Mouse (Mus musculus) ES-E14 (cell line): Measurements from ENCODE around the gene Otud7a. TPM values are rescaled to one million over a fixed set of nuclear protein-coding genes. Genes with fewer than 3 reads are reported as not detected.

Experiments
- DNase-seq: peaks from one replicate; pipeline ENCODE4 v3.0.0-alpha.2; 2013; ENCODE audit warnings: low read depth, low spot score
- H3K27ac ChIP-seq: 2 replicates; pipeline ENCODE4 v1.5.1; 2012; ENCODE audit warnings: low read depth, mild to moderate bottlenecking, low read length, moderate library complexity, mixed read lengths; ENCODE audit not compliant: poor library complexity, insufficient read depth, severe bottlenecking
- H3K36me3 ChIP-seq: 2 replicates; pipeline ENCODE4 v1.6.1; 2012; ENCODE audit warnings: mild to moderate bottlenecking, low read length, moderate library complexity, mixed read lengths; ENCODE audit not compliant: control insufficient read depth, poor library complexity, insufficient read depth, severe bottlenecking
- H3K4me1 ChIP-seq, 2 experiments: fragments of 150-350 bp in 1 of 2; sonication (generic) in 1 of 2; 2 replicates each; pipeline ENCODE4 v1.6.1; 2012; ENCODE audit warnings: low read length in 2 of 2, mild to moderate bottlenecking in 1 of 2, mixed read lengths in 1 of 2; ENCODE audit not compliant: control insufficient read depth in 2 of 2, insufficient read depth in 2 of 2, poor library complexity in 1 of 2
- H3K4me3 ChIP-seq, 2 experiments: fragments of 150-350 bp in 1 of 2; sonication (generic) in 1 of 2; 2 replicates each; pipeline ENCODE4 v1.5.1; 2012; ENCODE audit warnings: low read length in 2 of 2, low read depth in 1 of 2, mild to moderate bottlenecking in 1 of 2, mixed read lengths in 1 of 2; ENCODE audit not compliant: insufficient read depth in 1 of 2, poor library complexity in 1 of 2, severe bottlenecking in 1 of 2
- H3K9ac ChIP-seq: 2 replicates; pipeline ENCODE4 v1.6.1; 2012; ENCODE audit warnings: low read depth, mild to moderate bottlenecking, low read length, mixed read lengths; ENCODE audit not compliant: poor library complexity, insufficient read depth, severe bottlenecking
- H3K9me3 ChIP-seq: fragments of 150-350 bp; sonication (generic); 2 replicates; pipeline ENCODE4 v1.6.1; 2012; ENCODE audit warnings: low read depth, mild to moderate bottlenecking, low read length; ENCODE audit not compliant: control insufficient read depth, insufficient read depth
- CHD2 ChIP-seq: IDR thresholded peaks from 2 replicates; pipeline ENCODE4 v1.6.1; 2014; ENCODE audit warnings: mild to moderate bottlenecking, low read depth, low read length, inconsistent platforms
- HCFC1 ChIP-seq: IDR thresholded peaks from 2 replicates; pipeline ENCODE4 v1.6.1; 2012; ENCODE audit warnings: low read length, inconsistent platforms, borderline replicate concordance; ENCODE audit not compliant: insufficient read depth
- MAFK ChIP-seq: IDR thresholded peaks from 2 replicates; pipeline ENCODE4 v1.6.1; 2014; ENCODE audit warnings: mild to moderate bottlenecking, low read depth, low read length, inconsistent platforms; ENCODE audit not compliant: insufficient read depth
- ZC3H11A ChIP-seq: IDR thresholded peaks from 2 replicates; pipeline ENCODE4 v1.6.1; 2012; ENCODE audit warnings: low read depth, mild to moderate bottlenecking, inconsistent platforms, low read length, borderline replicate concordance
- ZNF384 ChIP-seq: IDR thresholded peaks from 2 replicates; pipeline ENCODE4 v1.6.1; 2012; ENCODE audit warnings: low read depth, low read length, inconsistent platforms
- in situ Hi-C, 2 experiments: fragments of 600-800 bp; cut with MboI; formaldehyde crosslinking; loops; one replicate each; pipeline ENCODE4 v1.15.1; 2025; ENCODE audit warnings: low sequenced_read_pairs in 2 of 2, inconsistent platforms in 1 of 2; ENCODE audit not compliant: unreplicated experiment in 2 of 2
- total RNA-seq: library from RNA; depleted of rRNA; stranded (reverse); fragments of 300-350 nt; gene quantifications from 2 replicates; pipeline ENCODE4 v1.2.3, GENCODE M21; 2012

The Otud7a gene
- total RNA-seq, 1 experiment = 0.98 TPM

GRCm38 (mm10) chr7:63512561-63512960, 68.0 kb downstream of the Otud7a start:
- Histone ChIP-seq H3K36me3 (no peaks in the 10 kb centered on the region), H3K27ac (no peak overlapping the region), H3K4me1 (no peaks in the 10 kb centered on the region), H3K9ac (no peak overlapping the region), H3K4me3 (no peak overlapping the region), H3K9me3 (no peaks in the 10 kb centered on the region)
- in situ Hi-C loops = no loop called here
- TF ChIP-seq MAFK (no peak), HCFC1 (no peak), CHD2 (no peak)
- DNase-seq = no peak

- DNase-seq = no peak
- Histone ChIP-seq H3K4me3 (no peak overlapping the region), H3K4me1 (no peaks in the 10 kb centered on the region), H3K9me3 (no peaks in the 10 kb centered on the region), H3K9ac (no peak overlapping the region), H3K27ac (no peak overlapping the region), H3K36me3 (no peaks in the 10 kb centered on the region)
- in situ Hi-C loops = no loop called here
- TF ChIP-seq ZC3H11A (no peak), HCFC1 (no peak), CHD2 (no peak), MAFK (no peak), ZNF384 (no peak)
Observed at GRCm38 (mm10) chr7:63516141-63516895, 71.8 kb downstream of the Otud7a start.

- Histone ChIP-seq H3K36me3 (no peaks in the 10 kb centered on the region), H3K9ac (no peak overlapping the region), H3K4me1 (no peaks in the 10 kb centered on the region), H3K4me3 (no peak overlapping the region), H3K9me3 (no peaks in the 10 kb centered on the region), H3K27ac (no peak overlapping the region)
- TF ChIP-seq ZNF384 (no peak), CHD2 (no peak), MAFK (no peak), HCFC1 (no peak), ZC3H11A (no peak)
- no peak for DNase-seq
- in situ Hi-C loops = no loop called here
Observed at GRCm38 (mm10) chr7:63520299-63520698, 75.7 kb downstream of the Otud7a start.

- no peak for DNase-seq
- TF ChIP-seq MAFK = no peak
- no peak for TF ChIP-seq HCFC1
- no peak for TF ChIP-seq ZC3H11A
- TF ChIP-seq ZNF384 = no peak
- no peak for TF ChIP-seq CHD2
- in situ Hi-C loops = no loop called here
- Histone ChIP-seq H3K9me3 (no peaks in the 10 kb centered on the region), H3K27ac (no peak overlapping the region), H3K9ac (no peak overlapping the region), H3K36me3 (no peaks in the 10 kb centered on the region), H3K4me1 (no peaks in the 10 kb centered on the region), H3K4me3 (no peak overlapping the region)
Observed at GRCm38 (mm10) chr7:63522403-63522802, 77.9 kb downstream of the Otud7a start.

DNA sequence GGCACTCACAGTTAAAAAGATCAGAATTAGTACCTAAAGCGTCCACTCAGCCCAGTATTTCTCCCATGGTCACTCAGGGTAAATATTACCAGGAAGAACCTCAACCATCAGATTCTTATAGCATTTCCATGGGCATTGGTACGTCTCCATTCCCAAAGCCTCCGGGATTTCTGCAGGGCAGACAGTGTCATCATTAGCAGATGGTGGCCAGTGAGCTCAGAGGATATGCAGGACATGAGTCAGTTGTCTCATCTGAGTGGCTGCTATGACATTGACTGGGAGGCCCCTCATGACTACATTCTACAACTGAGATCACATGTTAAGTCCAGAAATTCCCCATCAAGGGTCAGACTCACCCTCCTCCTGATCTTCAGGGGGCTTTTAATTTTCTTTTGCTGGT, 78.5 kb downstream of the Otud7a start:
- Histone ChIP-seq H3K9me3 (no peaks in the 10 kb centered on the region), H3K4me3 (no peak overlapping the region), H3K9ac (no peak overlapping the region), H3K27ac (no peak overlapping the region), H3K4me1 (no peaks in the 10 kb centered on the region), H3K36me3 (no peaks in the 10 kb centered on the region)
- DNase-seq = no peak
- in situ Hi-C loops = no loop called here
- no peak for TF ChIP-seq HCFC1
